Mouse (Mus musculus): ENCODE measurements around the gene Gm28051. TPM values are rescaled to one million over a fixed set of nuclear protein-coding genes. Genes with fewer than 3 reads are reported as not detected.

The Gm28051 gene
- not detected in 2 replicates for polyA plus RNA-seq (2016; fragmentation: Nextera tagmentation; extraction: Ambion mirVana)

- whole genome bisulfite sequencing = 0% methylated on average over 73 of the region's 73 CpGs
- peak within 1 kb of the TSS; percentile 82 for H3K4me2 ChIP-seq
- peaks cover 13% of the 10 kb centered on the region; the same call in 1 of the 2 replicates for H3K36me3 ChIP-seq
- H3K27me3 ChIP-seq (replicated peaks) = no peaks in the 10 kb centered on the region
- peak; percentile 97 for ATAC-seq (ENCODE audit: insufficient number of reproducible peaks, low FRiP score)
- no peaks in the 10 kb centered on the region for H3K9me3 ChIP-seq (replicated peaks)
- peak within 1 kb of the TSS; percentile 79 for H3K9ac ChIP-seq
- peaks cover 27% of the 10 kb centered on the region for H3K4me1 ChIP-seq (replicated peaks)
- H3K4me3 ChIP-seq = peak within 1 kb of the TSS; percentile 79
- peak within 1 kb of the TSS; percentile 82 for H3K27ac ChIP-seq (ENCODE audit: poor library complexity, severe bottlenecking)
Measured at GRCm38 (mm10) chr12:102757689-102758402, at the start of gene Gm28051, which contains the start of the genes Gon7 and Ubr7. TSS of gene Gm28051 (minus strand) at chr12:102757765. TSS of gene Gon7 (minus strand) at chr12:102757803. TSS of gene Ubr7 (plus strand) at chr12:102757967.

DNA sequence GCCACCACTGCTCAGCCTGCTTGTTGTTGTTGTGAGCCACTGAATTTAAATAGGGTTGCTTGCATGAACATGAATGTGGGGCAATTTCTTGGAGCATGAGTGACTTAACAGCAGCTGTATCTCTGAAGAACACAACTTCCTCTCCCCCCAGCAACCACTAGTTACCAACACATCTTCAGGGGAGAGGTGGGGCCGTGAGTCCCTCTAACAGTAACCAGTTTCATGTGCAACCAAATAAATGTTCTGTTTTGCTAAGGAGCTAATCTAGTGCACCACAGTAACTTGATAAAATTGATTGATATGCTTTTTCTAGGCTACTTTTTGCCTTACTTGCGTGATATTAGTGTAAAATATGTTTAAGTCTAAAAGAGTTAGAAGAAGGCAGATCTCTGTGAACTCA lies 42.0 kb upstream of the Gm28051 start:
- H3K9me3 ChIP-seq (replicated peaks) = no peaks in the 10 kb centered on the region
- 92% methylated on average over 2 of the region's 2 CpGs for WGBS
- H3K4me3 ChIP-seq = no peak overlapping the region

DNA sequence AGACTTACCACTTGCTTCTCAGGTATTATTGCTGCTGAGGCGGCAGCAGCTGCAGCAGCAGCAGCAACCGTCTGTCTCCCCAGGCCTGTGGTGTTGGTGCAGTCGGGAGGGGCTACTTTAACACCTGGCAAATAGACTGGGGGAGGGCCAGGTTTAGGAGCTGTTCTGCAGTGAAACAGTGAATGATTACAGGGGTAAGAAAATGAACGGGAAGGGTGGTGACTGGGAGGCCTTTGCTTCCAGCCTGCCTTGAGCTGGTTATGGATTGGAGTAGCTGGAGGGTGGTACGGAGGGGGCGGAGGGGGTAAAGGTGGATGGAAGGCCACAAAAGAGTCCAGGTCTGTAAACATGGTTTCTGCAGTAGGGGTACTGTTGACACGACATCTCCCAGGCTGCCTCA lies 30.4 kb upstream of the Gm28051 start:
- WGBS = 88% methylated on average over 7 of the region's 7 CpGs
- Histone ChIP-seq H3K36me3 (peaks cover 74% of the 10 kb centered on the region), H3K4me3 (no peak overlapping the region), H3K27me3 (replicated peaks) (no peaks in the 10 kb centered on the region), H3K27ac (ENCODE audit: poor library complexity, severe bottlenecking) (no peak overlapping the region), H3K4me2 (no peak overlapping the region), H3K4me1 (replicated peaks) (no peaks in the 10 kb centered on the region), H3K9ac (no peak overlapping the region), H3K9me3 (replicated peaks) (no peaks in the 10 kb centered on the region)
- ATAC-seq (ENCODE audit: insufficient number of reproducible peaks, low FRiP score) = no peak

More for the DNA sequence above, 42.0 kb upstream of the Gm28051 start:
- Histone ChIP-seq H3K27me3 (replicated peaks) (no peaks in the 10 kb centered on the region), H3K27ac (ENCODE audit: poor library complexity, severe bottlenecking) (no peak overlapping the region), H3K36me3 (peaks cover 27% of the 10 kb centered on the region), H3K4me1 (replicated peaks) (no peaks in the 10 kb centered on the region), H3K9ac (no peak overlapping the region), H3K4me2 (no peak overlapping the region)
- ATAC-seq (ENCODE audit: insufficient number of reproducible peaks, low FRiP score) = no peak

- 82% methylated on average over 5 of the region's 5 CpGs for WGBS
Measured at GRCm38 (mm10) chr12:102785593-102785985, 28.0 kb upstream of the Gm28051 start.

GRCm38 (mm10) chr12:102784899-102785592 lies 27.5 kb upstream of the Gm28051 start:
- H3K27me3 ChIP-seq (replicated peaks) = no peaks in the 10 kb centered on the region
- no peak overlapping the region for H3K9ac ChIP-seq
- H3K4me1 ChIP-seq (replicated peaks) = 0 out of 2 replicates have a peak, but pooled peaks cover 7% of the 10 kb centered on the region
- no peak overlapping the region for H3K4me3 ChIP-seq
- no peaks in the 10 kb centered on the region for H3K9me3 ChIP-seq (replicated peaks)
- WGBS = 86% methylated on average over 19 of the region's 19 CpGs
- H3K27ac ChIP-seq (ENCODE audit: poor library complexity, severe bottlenecking) = no peak overlapping the region
- H3K4me2 ChIP-seq = no peak overlapping the region
- ATAC-seq (ENCODE audit: insufficient number of reproducible peaks, low FRiP score) = no peak
- peaks cover 57% of the 10 kb centered on the region for H3K36me3 ChIP-seq

More at GRCm38 (mm10) chr12:102785593-102785985, 28.0 kb upstream of the Gm28051 start:
- H3K4me3 ChIP-seq = no peak overlapping the region
- no peak for ATAC-seq (ENCODE audit: insufficient number of reproducible peaks, low FRiP score)
- H3K27ac ChIP-seq (ENCODE audit: poor library complexity, severe bottlenecking) = no peak overlapping the region
- 0 out of 2 replicates have a peak, but pooled peaks cover 7% of the 10 kb centered on the region for H3K4me1 ChIP-seq (replicated peaks)
- H3K27me3 ChIP-seq (replicated peaks) = no peaks in the 10 kb centered on the region
- no peak overlapping the region for H3K9ac ChIP-seq
- H3K9me3 ChIP-seq (replicated peaks) = no peaks in the 10 kb centered on the region
- peaks cover 62% of the 10 kb centered on the region for H3K36me3 ChIP-seq
- H3K4me2 ChIP-seq = no peak overlapping the region

GRCm38 (mm10) chr12:102782841-102783240 lies 25.3 kb upstream of the Gm28051 start:
- 89% methylated on average over 5 of the region's 5 CpGs for WGBS
- Histone ChIP-seq H3K27me3 (replicated peaks) (no peaks in the 10 kb centered on the region), H3K9me3 (replicated peaks) (no peaks in the 10 kb centered on the region), H3K27ac (ENCODE audit: poor library complexity, severe bottlenecking) (no peak overlapping the region), H3K4me3 (no peak overlapping the region), H3K9ac (no peak overlapping the region), H3K4me1 (replicated peaks) (peaks cover 13% of the 10 kb centered on the region; the same call in 1 of the 2 replicates), H3K36me3 (peaks cover 48% of the 10 kb centered on the region), H3K4me2 (no peak overlapping the region)
- ATAC-seq (ENCODE audit: insufficient number of reproducible peaks, low FRiP score) = no peak

GRCm38 (mm10) chr12:102779452-102779851 lies 21.9 kb upstream of the Gm28051 start:
- no peak overlapping the region for H3K4me3 ChIP-seq
- H3K27ac ChIP-seq (ENCODE audit: poor library complexity, severe bottlenecking) = no peak overlapping the region
- ATAC-seq (ENCODE audit: insufficient number of reproducible peaks, low FRiP score) = no peak
- H3K4me1 ChIP-seq (replicated peaks) = peaks cover 13% of the 10 kb centered on the region; the same call in 1 of the 2 replicates
- H3K27me3 ChIP-seq (replicated peaks) = no peaks in the 10 kb centered on the region
- H3K9me3 ChIP-seq (replicated peaks) = no peaks in the 10 kb centered on the region
- H3K9ac ChIP-seq = no peak overlapping the region
- 29% methylated on average over 3 of the region's 3 CpGs for WGBS
- H3K36me3 ChIP-seq = peaks cover 54% of the 10 kb centered on the region
- no peak overlapping the region for H3K4me2 ChIP-seq

DNA sequence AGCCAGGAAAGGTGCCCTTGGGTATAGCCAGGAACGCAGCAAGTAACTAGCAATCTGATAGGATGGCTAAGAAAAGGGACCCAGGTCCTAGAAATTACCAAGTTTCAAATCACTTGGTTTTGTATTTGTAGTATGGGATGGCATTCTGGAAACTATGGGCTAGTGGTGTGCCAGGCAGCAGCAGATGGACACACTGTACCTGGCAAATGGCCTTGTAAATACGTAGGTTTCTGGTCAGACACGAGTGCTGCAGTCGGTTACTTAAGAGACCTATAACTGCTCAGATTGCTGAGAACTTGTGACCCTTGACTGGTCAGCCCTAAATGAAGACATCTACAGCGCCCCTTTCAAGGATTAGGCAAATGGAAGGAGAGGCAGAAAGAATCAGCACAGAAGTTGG lies 20.6 kb upstream of the Gm28051 start:
- no peak overlapping the region for H3K9ac ChIP-seq
- peaks cover 56% of the 10 kb centered on the region for H3K36me3 ChIP-seq
- no peak overlapping the region for H3K4me2 ChIP-seq
- no peaks in the 10 kb centered on the region for H3K9me3 ChIP-seq (replicated peaks)
- no peak for ATAC-seq (ENCODE audit: insufficient number of reproducible peaks, low FRiP score)
- H3K27me3 ChIP-seq (replicated peaks) = no peaks in the 10 kb centered on the region
- H3K27ac ChIP-seq (ENCODE audit: poor library complexity, severe bottlenecking) = no peak overlapping the region
- 87% methylated on average over 5 of the region's 5 CpGs for WGBS
- H3K4me1 ChIP-seq (replicated peaks) = peaks cover 13% of the 10 kb centered on the region; the same call in 1 of the 2 replicates
- H3K4me3 ChIP-seq = no peak overlapping the region

GRCm38 (mm10) chr12:102776035-102776434 lies 18.5 kb upstream of the Gm28051 start:
- Histone ChIP-seq H3K27ac (ENCODE audit: poor library complexity, severe bottlenecking) (no peak overlapping the region), H3K4me3 (no peak overlapping the region), H3K36me3 (peaks cover 67% of the 10 kb centered on the region), H3K4me1 (replicated peaks) (peaks cover 7% of the 10 kb centered on the region; the same call in 1 of the 2 replicates), H3K27me3 (replicated peaks) (no peaks in the 10 kb centered on the region), H3K4me2 (no peak overlapping the region), H3K9ac (no peak overlapping the region), H3K9me3 (replicated peaks) (no peaks in the 10 kb centered on the region)
- ATAC-seq (ENCODE audit: insufficient number of reproducible peaks, low FRiP score) = no peak
- WGBS = 89% methylated on average over 14 of the region's 14 CpGs

GRCm38 (mm10) chr12:102772676-102773075 lies 15.1 kb upstream of the Gm28051 start:
- peaks cover 91% of the 10 kb centered on the region for H3K36me3 ChIP-seq
- no peak overlapping the region for H3K27ac ChIP-seq (ENCODE audit: poor library complexity, severe bottlenecking)
- H3K27me3 ChIP-seq (replicated peaks) = no peaks in the 10 kb centered on the region
- H3K4me1 ChIP-seq (replicated peaks) = no peaks in the 10 kb centered on the region
- WGBS = 91% methylated on average over 5 of the region's 5 CpGs
- H3K9ac ChIP-seq = no peak overlapping the region
- no peak for ATAC-seq (ENCODE audit: insufficient number of reproducible peaks, low FRiP score)
- H3K9me3 ChIP-seq (replicated peaks) = no peaks in the 10 kb centered on the region
- no peak overlapping the region for H3K4me2 ChIP-seq
- no peak overlapping the region for H3K4me3 ChIP-seq

GRCm38 (mm10) chr12:102771601-102772000 lies 14.0 kb upstream of the Gm28051 start:
- no peaks in the 10 kb centered on the region for H3K9me3 ChIP-seq (replicated peaks)
- no peak for ATAC-seq (ENCODE audit: insufficient number of reproducible peaks, low FRiP score)
- H3K9ac ChIP-seq = no peak overlapping the region
- H3K27me3 ChIP-seq (replicated peaks) = no peaks in the 10 kb centered on the region
- no peak overlapping the region for H3K4me2 ChIP-seq
- no peak overlapping the region for H3K4me3 ChIP-seq
- peaks cover 91% of the 10 kb centered on the region for H3K36me3 ChIP-seq
- no peaks in the 10 kb centered on the region for H3K4me1 ChIP-seq (replicated peaks)
- WGBS = 91% methylated on average over 8 of the region's 8 CpGs
- no peak overlapping the region for H3K27ac ChIP-seq (ENCODE audit: poor library complexity, severe bottlenecking)

Measured in heart, embryonic 12.5 days (tissue).